Mouse (Mus musculus): ENCODE data around the gene Fdps.

GRCm38 (mm10) chr3:89135958-89136357 is 34.2 kb upstream of the Fdps start, which contains the start of gene Pklr:
- TF ChIP-seq POLR2A (IDR thresholded peaks at IDR 0.05; ENCODE audit: borderline replicate concordance, extremely low read depth, insufficient read depth, insufficient read length, poor library complexity, severe bottlenecking) (no peak), CTCF (IDR thresholded peaks at IDR 0.05; ENCODE audit: borderline replicate concordance, extremely low read depth, insufficient read depth, insufficient read length) (no peak)
